Mouse (Mus musculus) limb, embryonic 15.5 days (tissue): ENCODE measurements around the gene Fnbp1l. TPM values are rescaled to one million over a fixed set of nuclear protein-coding genes. Genes with fewer than 3 reads are reported as not detected.

Experiments
- ATAC-seq: fragments of 200-750 bp; cut with Nextera tagmentation; 2 replicates; pipeline ENCODE4 v1.8.0; 2017; ENCODE audit warnings: low read depth, moderate TSS enrichment; ENCODE audit not compliant: insufficient number of reproducible peaks, low FRiP score, low TSS enrichment
- H3K27ac ChIP-seq: fragments of 300-500 bp; sonication (generic); 2 replicates; pipeline ENCODE4 v1.5.1; 2015; ENCODE audit warnings: moderate library complexity, mild to moderate bottlenecking, inconsistent platforms
- H3K27me3 ChIP-seq: fragments of 300-500 bp; sonication (generic); 2 replicates; pipeline ENCODE4 v1.6.1; 2015; ENCODE audit warnings: inconsistent platforms
- H3K36me3 ChIP-seq: fragments of 300-500 bp; sonication (generic); 2 replicates; pipeline ENCODE4 v1.6.1; 2015; ENCODE audit warnings: inconsistent platforms
- H3K4me1 ChIP-seq: fragments of 300-500 bp; sonication (generic); 2 replicates; pipeline ENCODE4 v1.6.1; 2015; ENCODE audit warnings: inconsistent platforms
- H3K4me2 ChIP-seq: fragments of 300-500 bp; sonication (generic); 2 replicates; pipeline ENCODE4 v1.6.1; 2015; ENCODE audit warnings: mild to moderate bottlenecking, inconsistent platforms
- H3K4me3 ChIP-seq: fragments of 300-500 bp; sonication (generic); 2 replicates; pipeline ENCODE4 v1.5.1; 2015; ENCODE audit warnings: mild to moderate bottlenecking, inconsistent platforms
- H3K9ac ChIP-seq: fragments of 300-500 bp; sonication (generic); 2 replicates; pipeline ENCODE4 v1.6.1; 2015; ENCODE audit warnings: inconsistent platforms
- H3K9me3 ChIP-seq: fragments of 300-500 bp; sonication (generic); 2 replicates; pipeline ENCODE4 v1.6.1; 2016; ENCODE audit warnings: inconsistent platforms
- WGBS: fragments of 180-500 bp; shearing (Covaris S2); methylation state at CpG from one replicate; pipeline ENCODE4 v1.1.7; 2015; 5-methylcytosine and 5-hydroxymethylcytosine counted together
- microRNA-seq: library from miRNA; unstranded; fragments of <30 nt; microRNA quantifications from one replicate; pipeline ENCODE4, GENCODE M21; 2016
- polyA plus RNA-seq: library from polyadenylated mRNA; unstranded; fragments of >200 nt; fragmentation: Nextera tagmentation; extraction: Ambion mirVana; gene quantifications from 2 replicates; pipeline ENCODE4 v1.2.1, GENCODE M21; 2015

Fnbp1l gene
- polyA plus RNA-seq, 1 experiment from 2014 or later, result 48.9 TPM

GRCm38 (mm10) chr3:122506343-122506916 lies 113.1 kb downstream of the Fnbp1l start:
- Histone ChIP-seq H3K4me2 (no peak overlapping the region), H3K27ac (peak overlapping the region; percentile 33; the same call in 1 of the 2 replicates), H3K9ac (no peak overlapping the region), H3K36me3 (no peaks in the 10 kb centered on the region), H3K9me3 (no peaks in the 10 kb centered on the region), H3K4me3 (no peak overlapping the region), H3K4me1 (peaks cover 41% of the 10 kb centered on the region), H3K27me3 (no peaks in the 10 kb centered on the region)
- peak; percentile 47; the same call in 1 of the 2 replicates for ATAC-seq
- WGBS, result 28% methylated on average over 10 of the region's 10 CpGs

- H3K27ac ChIP-seq, result no peak overlapping the region
- no peaks in the 10 kb centered on the region for H3K27me3 ChIP-seq
- ATAC-seq, result no peak
- H3K9me3 ChIP-seq, result no peaks in the 10 kb centered on the region
- H3K4me3 ChIP-seq, result no peak overlapping the region
- H3K4me1 ChIP-seq, result peaks cover 22% of the 10 kb centered on the region
- no peak overlapping the region for H3K4me2 ChIP-seq
- WGBS, result 86% methylated on average over 9 of the region's 9 CpGs
- H3K9ac ChIP-seq, result no peak overlapping the region
- H3K36me3 ChIP-seq, result no peaks in the 10 kb centered on the region
These were observed 118.6 kb downstream of the Fnbp1l start for GRCm38 (mm10) chr3:122500929-122501328.

GRCm38 (mm10) chr3:122499647-122500046 lies 119.9 kb downstream of the Fnbp1l start:
- Histone ChIP-seq H3K27me3 (no peaks in the 10 kb centered on the region), H3K4me1 (peaks cover 29% of the 10 kb centered on the region), H3K27ac (no peak overlapping the region), H3K4me3 (no peak overlapping the region), H3K9me3 (no peaks in the 10 kb centered on the region), H3K36me3 (no peaks in the 10 kb centered on the region), H3K9ac (no peak overlapping the region), H3K4me2 (no peak overlapping the region)
- no peak for ATAC-seq
- WGBS, result 30% methylated on average over 6 of the region's 6 CpGs

- Histone ChIP-seq H3K9me3 (no peaks in the 10 kb centered on the region), H3K27ac (no peak overlapping the region), H3K36me3 (no peaks in the 10 kb centered on the region), H3K4me1 (peaks cover 37% of the 10 kb centered on the region; the same call in 1 of the 2 replicates), H3K27me3 (no peaks in the 10 kb centered on the region), H3K4me2 (no peak overlapping the region), H3K4me3 (no peak overlapping the region), H3K9ac (no peak overlapping the region)
- ATAC-seq, result 0 out of 2 replicates have a peak, but pooled peaks have one; percentile 21
- WGBS, result 79% methylated on average over 7 of the region's 7 CpGs
These were observed 121.0 kb downstream of the Fnbp1l start for GRCm38 (mm10) chr3:122498528-122498927.

GRCm38 (mm10) chr3:122497871-122498270 lies 121.6 kb downstream of the Fnbp1l start:
- Histone ChIP-seq H3K4me1 (peaks cover 43% of the 10 kb centered on the region; the same call in 1 of the 2 replicates), H3K4me2 (no peak overlapping the region), H3K9ac (no peak overlapping the region), H3K4me3 (no peak overlapping the region), H3K36me3 (no peaks in the 10 kb centered on the region), H3K9me3 (no peaks in the 10 kb centered on the region), H3K27ac (no peak overlapping the region), H3K27me3 (no peaks in the 10 kb centered on the region)
- no peak for ATAC-seq
- 90% methylated on average over 6 of the region's 6 CpGs for WGBS

GRCm38 (mm10) chr3:122494764-122495163 lies 124.8 kb downstream of the Fnbp1l start:
- no peak overlapping the region for H3K9ac ChIP-seq
- WGBS, result 34% methylated on average over 6 of the region's 6 CpGs
- no peaks in the 10 kb centered on the region for H3K36me3 ChIP-seq
- no peak overlapping the region for H3K4me2 ChIP-seq
- no peaks in the 10 kb centered on the region; the same call in 1 of the 2 replicates for H3K27me3 ChIP-seq
- no peak overlapping the region for H3K4me3 ChIP-seq
- no peak overlapping the region for H3K27ac ChIP-seq
- ATAC-seq, result no peak
- H3K4me1 ChIP-seq, result peaks cover 45% of the 10 kb centered on the region; the same call in 1 of the 2 replicates
- no peaks in the 10 kb centered on the region for H3K9me3 ChIP-seq

- no peak for ATAC-seq
- Histone ChIP-seq H3K9me3 (no peaks in the 10 kb centered on the region), H3K4me3 (no peak overlapping the region), H3K9ac (no peak overlapping the region), H3K4me2 (peak overlapping the region; percentile 10), H3K4me1 (peaks cover 34% of the 10 kb centered on the region; the same call in 1 of the 2 replicates), H3K27ac (no peak overlapping the region), H3K36me3 (no peaks in the 10 kb centered on the region), H3K27me3 (no peaks in the 10 kb centered on the region; the same call in 1 of the 2 replicates)
- 45% methylated on average over 21 of the region's 21 CpGs for WGBS
These were observed 126.5 kb downstream of the Fnbp1l start for GRCm38 (mm10) chr3:122492872-122493615.

- H3K9ac ChIP-seq, result no peak overlapping the region
- H3K27ac ChIP-seq, result no peak overlapping the region
- no peaks in the 10 kb centered on the region for H3K9me3 ChIP-seq
- no peak overlapping the region for H3K4me2 ChIP-seq
- ATAC-seq, result no peak
- H3K36me3 ChIP-seq, result no peaks in the 10 kb centered on the region
- peaks cover 35% of the 10 kb centered on the region; the same call in 1 of the 2 replicates for H3K4me1 ChIP-seq
- H3K27me3 ChIP-seq, result no peaks in the 10 kb centered on the region; the same call in 1 of the 2 replicates
- WGBS, result 87% methylated on average over 3 of the region's 3 CpGs
- no peak overlapping the region for H3K4me3 ChIP-seq
These were observed 127.5 kb downstream of the Fnbp1l start for GRCm38 (mm10) chr3:122492006-122492405.

GRCm38 (mm10) chr3:122490574-122490973 lies 128.9 kb downstream of the Fnbp1l start:
- 68% methylated on average over 6 of the region's 6 CpGs for WGBS
- H3K36me3 ChIP-seq, result no peaks in the 10 kb centered on the region

More at GRCm38 (mm10) chr3:122490574-122490973, 128.9 kb downstream of the Fnbp1l start:
- H3K4me1 ChIP-seq, result peaks cover 32% of the 10 kb centered on the region; the same call in 1 of the 2 replicates
- no peaks in the 10 kb centered on the region for H3K9me3 ChIP-seq
- H3K9ac ChIP-seq, result no peak overlapping the region
- H3K27ac ChIP-seq, result no peak overlapping the region
- ATAC-seq, result no peak
- H3K4me2 ChIP-seq, result no peak overlapping the region
- no peaks in the 10 kb centered on the region; the same call in 1 of the 2 replicates for H3K27me3 ChIP-seq
- no peak overlapping the region for H3K4me3 ChIP-seq

Small RNA genes lying within 50 kb of the gene (microRNA-seq; reads per million reads assigned to microRNA genes)
- gene Mir7657, result not detected

Other genes starting within 250 kb of the Fnbp1l start
- 3.1 and 3.3 TPM in 2 replicates for gene Pde5a, start 109.2 kb upstream of the Fnbp1l start, polyA plus RNA-seq